Mouse (Mus musculus) erythroblast, embryonic 14.5 days (primary cell): Measurements from ENCODE around the gene St6galnac5.

ENCODE experiments used
- GATA1 ChIP-seq: IDR thresholded peaks from 2 replicates; pipeline ENCODE4 v1.6.1; 2012; ENCODE audit warnings: low read length, inconsistent platforms, mixed read lengths
- TAL1 ChIP-seq: IDR thresholded peaks from 3 replicates; pipeline ENCODE4 v1.6.1; 2012; ENCODE audit warnings: low read length, inconsistent platforms, mixed read lengths

- TF ChIP-seq GATA1 (no peak), TAL1 (no peak)
These were observed 161.6 kb downstream of the St6galnac5 start for GRCm38 (mm10) chr3:152820406-152820805.
